Mouse (Mus musculus): ENCODE data around the gene Tpk1.

Gene Tpk1

DNA sequence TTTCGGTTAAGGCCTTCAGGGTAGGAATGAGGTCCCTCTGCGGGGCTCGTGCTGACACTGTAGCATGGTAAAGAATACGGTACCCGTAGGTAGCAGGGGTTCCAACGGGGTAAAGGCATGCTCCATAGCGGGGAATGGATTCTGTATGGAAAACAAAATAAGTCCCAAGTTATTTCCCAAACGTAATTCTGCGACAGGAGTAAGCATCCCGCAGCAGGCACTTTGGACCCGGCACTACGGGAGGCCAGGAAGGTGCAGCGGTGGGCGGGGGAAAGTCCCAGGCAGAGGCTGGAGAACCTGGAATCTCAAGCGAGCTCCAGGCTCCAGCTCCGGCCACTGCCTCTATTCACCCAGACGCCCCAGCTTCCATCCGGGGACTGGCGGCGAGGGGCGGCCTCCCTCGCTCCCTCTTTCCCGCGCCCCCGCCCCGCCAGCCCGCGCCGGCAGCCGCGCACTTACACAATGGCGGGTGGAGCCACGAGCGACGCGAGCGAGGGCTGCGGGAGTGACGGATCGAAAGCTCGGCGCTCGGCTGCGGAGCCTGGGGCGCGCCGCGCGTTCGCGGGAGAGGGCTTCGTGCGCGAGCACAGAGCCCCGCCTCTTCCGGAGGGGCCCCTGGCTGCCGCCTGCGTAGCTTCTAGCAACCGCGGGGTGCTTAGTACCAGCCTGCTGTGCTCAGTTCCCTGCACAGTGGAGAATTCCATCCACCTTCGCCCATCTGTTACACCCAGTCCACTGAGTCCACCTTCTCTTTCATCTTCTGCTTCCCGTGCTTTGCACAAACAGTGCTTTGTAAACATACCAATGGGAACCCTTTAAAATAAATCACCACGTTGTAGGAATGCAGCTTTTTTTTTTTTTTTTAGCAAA is at the start of gene Tpk1:
Gene Tpk1 (minus strand): TSS at position 602 of the 870 bp plus-strand sequence.
- peak; percentile 92 for DNase-seq

DNA sequence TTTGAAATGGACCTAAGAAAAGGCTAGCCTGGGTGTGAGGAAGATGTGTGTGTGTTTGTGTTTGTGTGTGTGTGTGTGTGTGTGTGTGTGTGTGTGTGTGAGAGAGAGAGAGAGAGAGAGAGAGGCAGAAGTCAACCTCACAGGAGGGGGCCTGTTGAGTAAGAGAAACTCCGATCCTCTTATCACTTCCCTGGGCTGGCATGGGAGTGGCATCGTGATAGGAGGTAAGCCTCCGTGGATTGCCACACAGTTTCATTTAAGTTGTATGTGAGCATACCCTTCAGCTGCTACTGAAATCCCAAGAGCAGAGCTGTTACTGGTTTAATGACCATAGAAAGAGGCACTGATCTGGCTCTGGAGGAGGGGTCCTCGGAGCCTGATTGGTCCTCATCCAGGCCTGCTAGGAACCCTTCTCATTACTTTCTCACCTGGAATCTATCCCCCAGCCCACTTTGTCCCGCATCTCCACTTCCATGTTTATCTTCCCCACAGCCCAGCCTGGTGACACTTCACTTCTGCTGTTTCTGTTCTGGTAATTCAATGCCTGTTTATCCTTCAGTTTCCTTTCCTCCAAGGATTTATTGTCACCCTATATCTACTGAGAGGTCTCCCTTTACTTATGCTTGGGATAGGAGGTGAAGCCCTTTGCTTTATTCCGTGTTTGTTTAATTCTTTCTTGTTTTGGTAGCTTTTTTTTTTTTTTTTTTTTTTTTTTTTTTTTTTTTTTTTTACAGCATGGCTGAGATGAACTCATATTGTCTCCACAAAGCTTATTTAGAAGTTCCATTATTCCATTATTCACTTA is 36.9 kb upstream of the Tpk1 start:
- no peak for DNase-seq

DNA sequence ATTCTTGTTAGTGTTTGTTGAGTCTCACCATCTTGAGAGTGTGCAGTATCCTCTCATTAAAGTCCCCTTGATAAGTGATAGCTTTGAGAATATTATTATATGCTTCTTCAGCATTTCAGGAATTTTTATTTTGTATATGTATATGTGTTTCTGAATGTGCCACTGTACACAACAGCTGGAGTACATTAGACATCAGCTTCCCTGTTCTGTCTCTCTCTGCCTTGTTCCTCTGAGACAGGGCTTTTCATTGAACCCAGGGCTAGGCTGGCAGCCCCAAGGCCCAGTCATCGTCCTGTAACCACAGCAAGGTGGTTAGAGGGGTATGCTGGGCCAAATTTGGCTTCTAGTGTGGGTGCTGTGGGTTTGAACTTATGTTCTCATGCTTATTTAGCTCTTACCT is 25.8 kb upstream of the Tpk1 start:
- DNase-seq, result no peak

DNA sequence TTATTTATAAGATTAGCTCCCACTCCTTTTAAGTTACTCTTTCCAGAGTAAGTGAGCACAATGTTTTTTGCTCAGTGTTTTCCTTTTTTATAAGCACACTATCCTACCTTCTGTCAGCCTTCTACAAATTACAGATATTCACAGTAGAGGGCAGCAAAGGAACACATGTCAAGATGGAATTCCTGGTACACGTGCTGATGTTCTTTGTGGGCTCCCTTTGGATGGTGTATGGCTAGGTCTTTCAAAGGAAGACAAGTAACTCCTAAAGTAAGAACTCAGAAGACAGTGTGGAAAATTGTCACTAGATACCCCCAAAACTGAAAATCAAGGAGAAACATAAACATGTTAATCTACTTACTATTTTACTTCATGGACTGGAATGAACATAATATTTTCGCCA is 19.9 kb upstream of the Tpk1 start:
- peak; percentile 56 for DNase-seq

DNA sequence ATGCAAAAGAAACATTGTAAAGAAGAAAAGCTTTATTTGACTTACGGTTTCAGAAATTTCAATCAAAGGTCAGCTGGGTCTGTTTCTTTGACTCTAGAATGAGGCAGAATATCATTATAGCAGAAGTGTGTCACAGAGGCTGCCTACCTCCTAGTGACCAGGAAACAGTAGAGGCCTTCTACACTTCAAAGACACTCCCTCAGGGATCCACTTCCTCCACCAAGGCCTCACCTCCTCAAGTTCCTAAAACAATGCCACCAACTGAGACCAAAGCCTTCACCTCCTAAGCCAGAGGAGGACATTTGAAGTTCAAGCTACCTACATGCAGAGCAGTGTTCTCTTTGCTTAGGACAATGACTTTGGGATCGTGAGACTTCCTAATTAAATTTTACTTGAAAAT is 16.5 kb upstream of the Tpk1 start:
- no peak for DNase-seq

DNA sequence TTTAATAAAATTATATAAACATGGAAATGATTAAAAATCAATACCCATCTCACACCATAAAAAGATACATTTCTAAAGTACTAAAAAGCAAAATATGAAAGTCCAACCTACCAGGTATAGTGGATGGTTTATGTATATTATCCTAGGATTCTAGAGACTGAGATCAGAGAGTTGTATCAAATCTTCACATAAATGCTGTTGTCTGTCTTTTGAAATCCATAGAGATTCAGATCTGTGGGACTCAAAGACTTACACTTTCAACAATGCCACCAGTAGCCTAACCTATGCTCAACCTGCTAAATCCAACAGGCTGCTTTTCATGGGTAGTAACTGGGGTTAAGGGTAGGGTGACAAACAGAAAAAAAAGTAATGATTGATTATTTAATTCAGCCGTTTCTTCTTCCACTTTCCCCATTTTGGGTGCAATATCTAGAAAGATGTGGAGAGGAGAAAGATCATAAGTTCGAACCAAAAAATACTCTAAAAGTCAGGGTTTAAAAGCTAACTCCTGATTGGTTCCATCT is 12.7 kb upstream of the Tpk1 start:
- DNase-seq, result no peak

DNA sequence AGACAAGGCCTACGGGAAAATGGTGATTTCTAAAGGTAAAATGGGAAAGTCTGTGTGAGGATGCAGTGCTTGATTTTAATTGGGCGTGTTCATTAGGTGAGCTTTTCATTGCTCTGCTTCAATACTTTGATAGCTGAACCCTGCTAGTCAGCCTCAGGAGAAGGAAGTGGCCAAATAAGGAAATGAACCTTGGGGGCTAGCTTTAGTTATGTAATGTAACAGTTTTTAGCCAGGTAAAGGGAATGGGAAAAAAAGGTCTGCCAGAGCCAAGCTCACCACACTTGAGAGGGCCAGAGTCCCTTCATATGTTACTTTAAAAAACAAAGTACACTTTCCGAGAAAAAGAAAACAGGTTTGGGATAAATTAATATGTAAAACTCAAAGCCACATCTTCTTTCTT is 11.5 kb upstream of the Tpk1 start:
- DNase-seq, result no peak

DNA sequence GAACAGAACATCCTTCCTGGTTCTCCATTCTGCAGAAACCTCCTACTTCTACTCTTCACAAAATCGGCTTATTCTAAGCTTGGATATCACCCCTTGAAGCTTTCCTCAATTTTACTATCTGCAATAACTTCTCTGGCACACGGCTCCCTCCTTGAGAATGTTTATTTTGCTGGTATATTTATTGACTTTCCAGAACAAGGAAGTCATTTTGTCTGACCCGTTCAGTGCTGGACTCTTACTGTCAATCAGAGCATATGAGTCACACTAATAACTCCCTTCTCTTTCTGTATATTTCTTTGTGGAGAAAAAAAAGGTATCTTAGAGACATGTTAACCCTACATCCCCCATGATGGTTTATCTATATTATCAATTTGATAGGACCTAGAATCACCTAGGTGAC is 10.1 kb upstream of the Tpk1 start:
- no peak for DNase-seq

DNA sequence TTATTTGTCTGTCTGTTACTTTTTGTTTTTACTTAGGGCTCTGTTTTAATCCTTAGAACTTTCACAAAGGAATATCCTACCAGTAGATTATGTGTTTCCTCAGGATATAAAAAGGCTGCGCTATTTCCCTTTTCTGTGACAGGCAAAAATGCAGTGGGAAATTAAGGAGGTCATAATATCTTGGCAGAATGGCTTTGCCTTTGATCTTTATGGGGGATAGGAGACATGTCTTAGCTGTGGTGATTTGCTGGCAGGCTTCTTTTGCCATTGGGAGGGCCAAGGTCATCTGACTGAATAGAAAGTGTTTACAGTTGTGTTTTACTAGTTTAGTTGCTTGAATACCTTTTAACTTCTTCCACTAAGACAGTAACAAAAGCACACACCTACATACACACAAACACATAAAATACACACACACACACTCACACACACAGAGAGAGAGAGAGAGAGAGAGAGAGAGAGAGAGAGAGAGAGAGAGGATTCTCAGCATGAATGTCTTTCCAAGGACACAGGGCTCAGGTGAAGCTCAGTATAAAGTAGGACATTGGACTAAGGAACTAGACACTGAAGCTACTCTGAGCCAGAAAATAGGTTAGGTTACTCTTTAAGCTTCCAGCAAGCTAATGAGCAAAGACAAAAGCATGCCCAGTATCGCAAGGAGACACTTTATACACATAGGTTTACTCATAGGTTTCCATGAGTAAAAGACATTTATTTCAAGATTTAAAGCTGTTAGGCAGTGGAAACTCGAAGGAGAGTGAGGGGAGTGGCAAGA is 9.1 kb upstream of the Tpk1 start:
- DNase-seq, result no peak

DNA sequence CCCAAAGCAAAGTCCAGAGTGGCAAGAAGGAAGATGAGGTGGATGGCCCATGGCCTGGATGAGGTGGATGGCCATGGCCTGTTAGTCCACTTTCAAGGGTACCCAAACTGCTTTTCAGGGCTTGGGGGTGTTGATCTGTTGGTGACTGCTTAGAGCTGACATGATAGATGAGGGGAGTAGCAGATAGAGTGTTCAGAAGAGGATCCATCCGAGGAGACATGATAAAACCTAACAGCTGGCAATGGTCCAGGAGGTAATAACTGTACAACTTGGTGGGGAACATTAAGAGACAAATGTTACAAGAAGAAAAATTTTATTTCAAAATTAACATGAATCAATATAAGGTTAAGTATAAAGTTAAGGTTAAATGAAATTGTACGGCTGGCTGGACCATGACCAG is 4.9 kb upstream of the Tpk1 start:
- no peak for DNase-seq

DNA sequence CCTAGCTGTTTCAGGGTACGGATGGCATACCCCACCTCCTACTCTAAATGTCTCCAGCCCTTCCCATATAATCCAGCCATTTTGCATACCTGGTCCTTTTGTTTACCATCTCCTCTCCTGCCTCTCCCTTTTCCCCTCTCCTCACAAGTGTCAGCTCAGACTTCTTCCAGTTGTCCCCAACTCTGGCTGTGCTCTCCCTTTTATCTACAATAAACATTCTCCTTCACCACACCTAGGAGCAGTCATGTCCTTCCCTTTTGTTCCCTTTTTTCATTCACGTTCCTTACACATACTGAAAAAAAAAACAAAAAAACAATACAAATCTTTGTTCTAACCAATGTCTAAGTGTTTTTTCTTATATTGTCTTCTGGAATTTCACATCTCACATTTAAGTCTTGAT is 1.6 kb upstream of the Tpk1 start:
- DNase-seq, result no peak

DNA sequence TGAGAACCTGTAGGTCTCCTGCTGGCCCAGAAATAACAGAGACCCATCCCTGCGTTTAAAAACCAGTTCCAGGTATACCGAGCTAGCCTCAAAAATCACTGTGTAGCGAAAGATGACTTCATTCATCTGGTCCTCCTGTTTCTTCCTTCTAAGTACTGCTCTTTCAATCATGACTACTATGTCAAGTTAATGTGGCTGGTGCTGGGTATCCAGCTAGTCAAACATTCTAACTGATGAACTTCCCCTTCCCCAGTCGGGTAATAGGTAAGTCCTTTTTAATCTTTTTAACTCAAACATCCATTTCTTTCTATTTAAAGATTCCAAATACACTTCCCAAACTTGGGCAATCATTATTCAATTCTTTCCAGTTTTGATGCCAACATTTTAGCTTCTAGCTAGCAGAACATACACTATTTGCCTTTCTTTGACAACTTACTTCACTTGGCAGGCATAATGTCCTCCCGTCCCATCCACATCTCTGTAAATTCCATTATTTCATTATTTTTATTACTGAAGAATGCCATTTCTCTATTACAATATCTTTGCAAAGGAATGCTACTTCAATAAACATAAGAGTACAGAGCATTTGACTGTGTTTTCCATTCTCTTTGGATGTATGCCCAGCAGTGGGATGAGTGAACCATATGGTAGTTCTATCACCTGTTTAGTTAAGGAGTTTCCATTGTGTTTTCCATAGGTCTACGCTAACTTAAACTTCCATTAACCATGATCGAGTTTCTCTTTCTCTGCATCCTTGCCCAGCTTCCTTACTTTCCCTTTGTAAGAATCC is 728 bp upstream of the Tpk1 start:
- DNase-seq, result peak; percentile 61

DNA sequence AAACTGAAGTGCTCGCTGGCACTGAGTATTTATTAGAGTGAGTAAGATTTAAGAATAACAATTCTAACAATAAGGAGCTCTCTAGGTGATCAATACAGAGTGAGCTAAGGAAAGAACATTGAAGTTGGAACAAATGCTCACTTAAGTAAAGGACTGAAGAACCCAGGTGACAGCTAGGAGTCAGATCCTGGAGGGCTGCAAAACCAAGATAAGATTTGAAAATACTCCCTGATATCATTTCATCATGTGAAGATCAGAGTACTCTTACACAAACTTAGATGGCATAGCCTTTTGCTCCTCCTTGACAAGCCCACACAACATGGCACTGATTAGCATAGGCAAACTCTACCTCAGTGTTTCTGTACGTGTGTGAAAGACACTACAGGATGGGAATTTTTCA is 4.3 kb downstream of the Tpk1 start:
- DNase-seq, result no peak

DNA sequence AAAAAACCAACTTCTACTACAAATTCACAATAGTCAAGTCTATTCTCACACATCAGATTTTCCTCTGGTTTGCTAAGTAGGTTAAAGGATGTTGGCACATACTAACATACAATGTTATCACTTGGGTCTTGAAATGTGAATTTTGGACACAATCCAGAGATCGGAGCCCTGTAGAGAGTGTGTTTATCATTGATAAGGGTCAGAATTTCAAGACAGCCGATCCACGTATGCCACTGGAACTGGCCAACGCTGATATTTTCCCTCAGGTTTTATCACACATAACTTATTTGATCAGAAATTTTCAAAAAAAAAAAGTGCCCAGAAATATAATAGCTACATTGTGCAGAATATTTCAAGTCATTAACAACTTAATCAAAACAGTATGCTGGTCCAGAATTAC is 7.8 kb downstream of the Tpk1 start:
- DNase-seq, result no peak

DNA sequence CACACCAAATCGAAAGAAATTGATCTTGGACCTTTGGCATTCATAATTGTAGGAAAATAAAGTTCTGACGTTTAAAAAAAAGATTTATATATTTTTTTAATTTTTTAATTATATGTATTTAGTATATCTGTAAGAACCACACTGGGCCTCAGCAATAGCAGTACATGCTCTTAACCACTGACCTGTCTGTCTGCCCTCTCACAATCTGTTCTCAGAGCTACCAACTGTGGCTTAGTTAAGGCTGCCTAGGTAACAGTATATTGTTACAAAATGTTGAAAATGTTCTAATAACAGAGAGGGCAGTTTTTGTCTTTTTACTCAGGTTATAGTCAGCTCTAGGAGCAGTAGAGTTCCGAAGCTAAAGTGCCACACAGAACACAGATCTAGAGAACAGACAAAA is 8.2 kb downstream of the Tpk1 start:
- DNase-seq, result no peak

DNA sequence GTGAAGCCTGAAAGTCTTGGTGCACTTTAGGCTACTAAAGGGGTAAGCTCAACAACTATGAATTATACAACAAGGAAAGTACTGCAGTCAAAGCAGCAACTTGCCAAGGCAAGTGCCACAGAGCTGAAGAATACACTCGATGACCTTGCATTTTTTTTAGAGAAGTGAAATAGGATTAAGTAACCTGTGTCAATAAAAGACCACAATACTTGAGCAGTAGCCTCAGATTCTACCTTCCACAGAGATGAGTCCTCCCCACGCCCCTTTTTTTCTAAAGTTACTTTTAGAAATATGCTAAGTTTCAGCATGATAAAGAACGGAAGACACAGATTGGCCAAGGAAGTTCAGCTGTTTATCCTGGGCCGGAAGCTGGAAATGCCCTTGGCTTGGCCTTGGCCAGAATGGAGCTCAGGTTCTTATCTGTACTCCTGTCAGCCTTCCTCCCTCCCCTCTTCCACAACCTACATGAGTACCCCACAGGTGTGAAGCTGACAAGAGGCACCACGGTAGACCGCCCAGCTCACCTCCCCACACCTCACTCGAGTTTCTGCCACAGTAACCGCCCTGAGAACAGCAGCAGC is 11.1 kb downstream of the Tpk1 start:
- no peak for DNase-seq

DNA sequence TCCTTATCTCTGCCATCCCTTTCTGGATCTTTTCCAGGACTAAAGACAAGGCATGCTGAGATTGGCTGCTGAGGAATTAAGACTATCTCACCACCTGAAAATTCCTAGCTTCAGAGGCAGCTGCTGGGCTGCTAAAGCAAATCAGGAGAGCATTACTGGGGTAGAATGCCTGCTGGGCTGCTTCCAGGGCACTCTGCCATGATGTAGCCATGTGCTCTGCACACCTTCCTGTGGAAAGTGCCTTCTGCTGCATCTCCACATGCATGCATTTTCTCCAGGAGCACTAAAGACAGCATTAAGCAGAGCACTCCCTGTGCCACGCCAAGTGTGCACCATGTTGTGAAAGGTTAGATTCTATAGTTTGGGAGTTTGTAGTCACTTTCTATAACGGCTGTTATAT is 16.6 kb downstream of the Tpk1 start:
- DNase-seq, result peak; percentile 88

DNA sequence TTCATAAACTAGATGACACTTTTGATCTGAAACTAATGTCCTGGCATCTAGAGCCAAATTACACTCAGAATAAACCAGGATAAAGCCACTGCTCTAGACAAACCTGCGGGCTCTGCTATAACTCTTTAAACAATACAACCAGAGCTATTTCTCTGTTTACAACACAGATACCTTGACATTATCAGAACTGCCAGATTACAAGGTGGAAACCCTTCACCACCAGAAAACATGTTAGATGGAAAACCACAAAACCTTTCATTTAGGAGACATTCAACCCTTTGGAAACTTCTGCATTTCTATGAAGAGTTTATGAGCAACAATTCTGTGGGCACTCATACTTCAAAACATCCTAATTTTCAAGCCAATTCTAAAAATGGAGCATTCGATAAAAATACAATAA is 20.4 kb downstream of the Tpk1 start:
- DNase-seq, result no peak

DNA sequence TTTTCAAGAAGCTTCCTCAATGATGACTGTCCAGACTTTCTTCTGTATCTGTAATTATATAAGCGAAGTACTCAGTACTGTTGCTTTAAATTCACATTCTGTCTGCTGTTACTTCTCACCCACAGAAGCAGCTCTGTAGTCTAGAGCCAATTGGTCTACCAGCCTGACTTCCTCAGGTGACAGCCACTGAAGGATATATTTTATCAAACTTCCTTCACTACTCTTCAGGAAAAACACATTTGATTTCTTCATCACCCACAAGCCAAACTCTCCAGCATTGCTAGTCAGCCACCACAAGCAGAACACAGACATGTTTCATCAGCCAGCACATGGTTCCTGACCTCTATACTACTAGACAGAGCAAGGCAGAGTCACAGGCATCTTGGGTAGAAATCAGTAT is 21.0 kb downstream of the Tpk1 start:
- no peak for DNase-seq

DNA sequence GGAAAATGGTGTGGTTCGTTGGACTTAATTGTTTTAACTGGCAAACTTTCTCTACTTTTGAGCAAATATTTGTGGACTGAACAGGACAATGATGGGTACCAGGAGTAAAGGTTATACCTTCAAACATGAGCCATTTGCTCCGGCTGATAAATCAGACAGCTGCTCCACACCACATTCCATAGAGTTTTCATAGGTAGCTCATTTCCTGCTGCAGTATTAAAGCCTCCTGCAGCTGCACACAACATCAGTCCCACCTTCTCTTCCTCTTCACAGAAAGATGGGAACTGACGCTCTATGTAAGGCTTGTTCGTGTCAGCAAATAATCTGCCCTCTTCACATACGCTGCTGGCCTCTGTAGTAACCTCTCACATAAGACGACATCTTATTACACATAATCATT is 22.4 kb downstream of the Tpk1 start:
- no peak for DNase-seq

DNA sequence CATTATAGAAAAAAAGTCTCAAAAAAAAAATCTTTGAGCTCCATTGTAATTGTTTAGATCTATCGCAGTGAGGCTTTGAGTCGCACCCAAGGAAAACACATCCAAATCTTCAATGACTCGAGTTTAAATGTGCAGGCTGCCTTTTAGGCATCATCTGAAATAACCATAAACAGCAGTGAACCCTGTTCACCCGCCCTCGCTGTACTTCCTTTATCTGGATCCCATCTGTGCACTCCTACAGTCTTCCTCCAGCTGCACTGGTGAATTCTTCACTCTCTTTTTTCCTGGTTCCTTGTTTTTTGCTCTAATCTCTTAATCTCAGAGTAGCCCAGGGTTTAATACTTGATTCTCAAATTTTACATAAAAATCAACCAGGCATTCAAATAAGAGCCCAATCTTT is 23.7 kb downstream of the Tpk1 start:
- no peak for DNase-seq

DNA sequence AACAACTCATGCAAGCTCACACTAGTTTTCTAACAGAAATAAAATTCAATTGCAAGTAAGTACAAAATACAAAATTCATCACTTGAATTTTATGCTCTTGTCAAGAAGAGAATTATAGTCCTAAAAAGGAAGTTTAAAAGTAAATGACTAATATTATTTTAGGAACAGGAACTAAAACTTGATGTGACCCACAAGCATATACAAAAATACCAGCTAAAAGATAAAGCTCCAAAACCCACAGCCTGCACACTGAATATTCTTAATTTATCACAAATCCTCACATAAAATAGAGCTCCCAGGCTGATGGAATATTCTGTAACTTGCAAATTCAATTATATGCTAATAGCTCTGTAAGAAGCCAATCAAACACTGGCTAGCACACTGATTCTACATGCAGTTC is 25.5 kb downstream of the Tpk1 start:
- DNase-seq, result no peak

All from cerebellum, adult 9-10 months (tissue).